Mouse (Mus musculus): ENCODE results near the gene Fnbp4. TPM values are rescaled to one million over a fixed set of nuclear protein-coding genes. Genes with fewer than 3 reads are reported as not detected.

The Fnbp4 gene
- polyA plus RNA-seq, 1 experiment from 2014 or later = 129 TPM

Other genes starting within 250 kb of the Fnbp4 start
- 3.9 and 4.6 TPM in 2 replicates for gene Ptprj, start 164.7 kb upstream of the Fnbp4 start, polyA plus RNA-seq (2015; fragmentation: Nextera tagmentation; extraction: Ambion mirVana)
- gene Nup160, start 68.2 kb upstream of the Fnbp4 start, polyA plus RNA-seq (2015; fragmentation: Nextera tagmentation; extraction: Ambion mirVana) = 30.7 and 31.2 TPM in 2 replicates
- 0.39 and 0.42 TPM in 2 replicates for gene Agbl2, start 37.4 kb downstream of the Fnbp4 start, polyA plus RNA-seq (2015; fragmentation: Nextera tagmentation; extraction: Ambion mirVana)
- gene Mtch2, start 101.8 kb downstream of the Fnbp4 start, polyA plus RNA-seq (2015; fragmentation: Nextera tagmentation; extraction: Ambion mirVana) = 264 and 287 TPM in 2 replicates
- gene C1qtnf4, start 140.5 kb downstream of the Fnbp4 start, polyA plus RNA-seq (2015; fragmentation: Nextera tagmentation; extraction: Ambion mirVana) = 28.6 and 29.9 TPM in 2 replicates
- 61.9 and 62.3 TPM in 2 replicates for gene Kbtbd4, start 159.4 kb downstream of the Fnbp4 start, polyA plus RNA-seq (2015; fragmentation: Nextera tagmentation; extraction: Ambion mirVana)
- gene Ndufs3, start 159.5 kb downstream of the Fnbp4 start, polyA plus RNA-seq (2015; fragmentation: Nextera tagmentation; extraction: Ambion mirVana) = 211 and 212 TPM in 2 replicates
- 130 and 144 TPM in 2 replicates for gene Celf1, start 195.0 kb downstream of the Fnbp4 start, polyA plus RNA-seq (2015; fragmentation: Nextera tagmentation; extraction: Ambion mirVana)